Mouse (Mus musculus): ENCODE measurements around the gene Pax4. TPM values are rescaled to one million over a fixed set of nuclear protein-coding genes. Genes with fewer than 3 reads are reported as not detected.

Gene Pax4
- total RNA-seq, 2 experiments from 2014 or later: not detected

- intact Hi-C loops (cut with DNase I): no loop called here
- no peak for DNase-seq (ENCODE audit: low spot score in 2 of 2)
Measured at GRCm38 (mm10) chr6:28459221-28459668, 10.1 kb upstream of the Pax4 start.

GRCm38 (mm10) chr6:28450977-28451376 is 1.8 kb upstream of the Pax4 start:
- intact Hi-C loops (cut with DNase I): no loop called here
- DNase-seq (ENCODE audit: low spot score in 2 of 2): no peak

GRCm38 (mm10) chr6:28450481-28450880 is 1.3 kb upstream of the Pax4 start:
- intact Hi-C loops (cut with DNase I): no loop called here

DNA sequence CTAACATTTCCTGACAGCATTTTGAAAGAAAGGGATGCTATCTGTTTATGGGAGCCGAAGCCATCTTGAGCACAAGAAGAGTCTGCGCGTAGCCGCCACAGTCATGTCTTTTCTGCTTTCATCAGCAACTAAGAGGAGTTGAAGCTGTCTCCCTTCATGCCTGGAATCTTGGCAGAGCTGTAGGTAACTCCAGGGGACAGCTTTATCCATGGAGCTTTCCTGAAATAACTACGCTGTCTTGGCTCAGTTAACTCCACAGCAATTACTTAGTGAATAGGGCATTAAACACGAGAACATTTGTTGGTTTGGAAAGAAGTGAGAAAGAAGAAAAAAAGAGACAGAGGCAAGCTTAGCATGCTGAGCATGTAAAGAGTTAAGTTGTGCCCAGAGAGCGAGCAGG is 1.2 kb downstream of the Pax4 start:
- intact Hi-C loops (cut with DNase I): no loop called here

More at GRCm38 (mm10) chr6:28450481-28450880, 1.3 kb upstream of the Pax4 start:
- no peak for DNase-seq (ENCODE audit: low spot score in 2 of 2)

DNA sequence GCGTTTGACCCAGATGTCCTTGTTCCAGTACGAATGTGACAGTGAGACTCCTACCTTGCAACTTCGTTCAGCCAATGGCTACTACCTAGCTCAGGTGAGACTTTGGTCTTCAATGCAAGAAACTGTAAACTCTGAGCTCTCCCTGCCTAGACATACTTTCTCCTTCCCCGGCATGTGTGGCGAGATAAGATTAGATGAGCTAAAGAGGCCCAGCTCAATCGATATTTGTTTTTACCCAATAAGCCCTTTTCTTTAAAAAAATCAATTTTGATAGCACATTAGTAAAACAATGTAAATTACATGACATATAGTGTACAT is 17.7 kb downstream of the Pax4 start:
- no peak for DNase-seq (ENCODE audit: low spot score in 2 of 2)
- intact Hi-C loops (cut with DNase I): no loop called here

More for the DNA sequence above, 1.2 kb downstream of the Pax4 start:
- DNase-seq (ENCODE audit: low spot score in 2 of 2): peak in 1 of 2 experiments; percentile 11

DNA sequence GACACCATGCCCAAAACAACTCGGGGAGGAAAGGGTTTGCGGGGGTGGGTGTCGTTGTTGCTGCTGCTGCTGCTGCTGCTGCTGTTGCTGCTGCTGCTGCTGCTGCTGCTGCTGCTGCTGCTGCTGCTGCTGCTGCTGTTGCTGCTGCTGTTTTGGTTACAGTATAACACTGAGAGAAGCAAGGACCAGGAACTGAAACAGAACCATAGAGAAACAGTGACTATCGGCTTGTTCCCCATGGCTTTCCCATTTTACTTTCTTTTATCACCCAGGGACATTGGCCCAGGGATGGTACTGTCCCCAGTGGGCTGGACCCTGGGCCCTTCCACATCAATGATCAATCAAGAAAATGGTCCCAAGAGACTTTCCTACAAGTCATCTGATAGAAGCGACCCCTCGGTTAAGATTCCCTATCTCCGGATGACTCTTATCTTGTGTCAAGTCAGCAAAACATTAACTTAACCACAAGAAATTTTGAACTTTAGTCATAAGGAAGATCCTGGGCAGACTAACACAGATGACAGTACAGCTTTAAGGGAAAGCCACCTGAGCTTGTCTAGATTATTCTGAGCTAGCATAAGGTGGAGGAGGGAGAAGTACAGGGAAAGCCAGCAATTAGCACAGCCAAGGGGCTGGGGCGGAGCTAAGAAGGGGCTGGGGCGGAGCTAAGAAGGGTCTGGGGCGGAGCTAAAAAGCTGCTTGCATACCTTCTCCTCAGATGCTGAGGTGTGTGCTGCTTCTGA is 18.2 kb downstream of the Pax4 start:
- intact Hi-C loops (cut with DNase I): no loop called here
- no peak for DNase-seq (ENCODE audit: low spot score in 2 of 2)

DNA sequence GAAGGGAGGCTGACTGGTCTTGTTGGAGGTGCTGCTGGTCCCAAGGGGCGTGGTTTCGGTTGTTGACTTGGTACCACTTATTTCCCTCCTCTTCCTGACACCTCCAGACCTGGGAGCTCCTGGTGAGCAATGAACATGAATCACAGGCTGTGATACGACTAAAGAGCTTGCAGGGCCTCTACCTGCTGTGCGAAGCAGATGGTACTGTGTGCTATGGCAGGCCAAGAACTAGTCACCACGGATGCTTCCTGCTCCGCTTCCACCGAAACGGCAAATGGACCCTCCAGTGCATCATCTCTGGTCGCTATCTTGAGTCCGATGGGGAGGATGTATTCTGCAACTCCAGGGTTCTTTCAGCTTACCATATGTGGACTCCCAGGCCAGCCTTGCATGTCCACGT is 19.3 kb downstream of the Pax4 start:
- intact Hi-C loops (cut with DNase I): loop anchor here (10.0 kb wide), 1 partner anchor 595 kb away; no protein-coding TSS in a partner anchor
- DNase-seq (ENCODE audit: low spot score in 2 of 2): no peak

DNA sequence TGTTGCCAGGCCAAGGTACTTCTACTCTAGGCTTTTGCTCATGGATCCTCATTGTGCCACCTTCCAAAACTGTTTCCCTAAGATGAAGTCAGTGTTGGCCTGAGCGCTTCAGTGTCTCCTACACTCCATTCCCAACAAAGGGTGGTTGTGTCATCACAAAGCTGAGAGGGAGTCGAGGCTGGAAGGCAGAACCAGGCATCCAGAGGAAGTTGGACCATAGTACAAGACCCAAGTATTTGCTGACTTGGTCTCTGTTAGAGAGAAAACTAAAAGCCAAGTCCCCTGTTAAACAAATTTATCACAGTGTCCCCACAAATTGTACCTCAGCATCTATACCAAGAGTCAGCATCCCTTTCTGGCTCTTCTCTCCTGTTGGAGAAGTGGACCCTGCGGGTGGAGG is 20.9 kb downstream of the Pax4 start, which contains the start of gene Gcc1:
Gene Gcc1 (minus strand): TSS at position 101 of the 400 bp plus-strand sequence.
- no peak for DNase-seq (ENCODE audit: low spot score in 2 of 2)
- intact Hi-C loops (cut with DNase I): loop anchor here (10.0 kb wide), 1 partner anchor 597 kb away; no protein-coding TSS in a partner anchor

DNA sequence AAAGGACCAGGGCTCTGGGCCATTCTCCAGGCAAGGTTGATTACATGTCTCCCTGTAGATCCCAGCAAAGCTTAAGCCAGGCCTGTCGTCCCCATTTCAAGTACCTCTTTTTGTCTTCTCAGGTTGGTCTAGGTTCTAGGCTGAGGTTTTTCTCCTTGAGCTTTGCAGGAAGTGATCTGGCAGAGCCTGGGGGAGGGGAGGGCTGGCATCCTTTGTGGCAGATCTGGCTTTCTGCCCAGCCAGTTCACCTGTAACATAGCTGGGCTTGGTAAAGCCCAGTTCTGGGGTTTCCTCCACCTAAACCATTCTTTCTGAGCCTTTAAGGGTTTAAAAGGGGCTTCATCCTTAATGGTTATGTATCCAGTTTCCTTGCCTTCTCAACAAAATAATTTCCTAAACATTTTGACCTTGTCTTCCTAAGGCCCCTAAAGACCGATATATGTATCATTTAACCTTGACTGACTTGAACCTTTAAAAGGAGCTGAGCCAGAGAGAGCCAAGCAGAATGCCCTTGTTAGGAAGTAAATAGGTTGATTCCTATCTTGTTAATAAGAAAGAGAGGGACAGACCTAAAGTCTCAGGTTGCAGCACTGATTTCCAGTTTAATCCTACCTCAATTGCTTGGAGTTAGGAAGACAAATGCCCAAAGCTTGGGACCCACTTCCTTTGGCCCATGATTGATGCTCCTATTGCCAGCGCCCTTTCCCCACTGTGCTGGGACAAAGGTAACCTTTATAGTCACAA is 21.9 kb downstream of the Pax4 start, which contains the start of gene Fscn3:
Gene Fscn3 (plus strand): TSS at position 694 of the 744 bp plus-strand sequence.
- no peak for DNase-seq (ENCODE audit: low spot score in 2 of 2)
- intact Hi-C loops (cut with DNase I): loop anchor here (10.0 kb wide), 1 partner anchor 598 kb away; no protein-coding TSS in a partner anchor

- no peak for DNase-seq (ENCODE audit: low spot score in 2 of 2)
- intact Hi-C loops (cut with DNase I): loop anchor here (10.0 kb wide), 1 partner anchor 600 kb away; no protein-coding TSS in a partner anchor
Measured at GRCm38 (mm10) chr6:28425019-28425418, 24.1 kb downstream of the Pax4 start.

DNA sequence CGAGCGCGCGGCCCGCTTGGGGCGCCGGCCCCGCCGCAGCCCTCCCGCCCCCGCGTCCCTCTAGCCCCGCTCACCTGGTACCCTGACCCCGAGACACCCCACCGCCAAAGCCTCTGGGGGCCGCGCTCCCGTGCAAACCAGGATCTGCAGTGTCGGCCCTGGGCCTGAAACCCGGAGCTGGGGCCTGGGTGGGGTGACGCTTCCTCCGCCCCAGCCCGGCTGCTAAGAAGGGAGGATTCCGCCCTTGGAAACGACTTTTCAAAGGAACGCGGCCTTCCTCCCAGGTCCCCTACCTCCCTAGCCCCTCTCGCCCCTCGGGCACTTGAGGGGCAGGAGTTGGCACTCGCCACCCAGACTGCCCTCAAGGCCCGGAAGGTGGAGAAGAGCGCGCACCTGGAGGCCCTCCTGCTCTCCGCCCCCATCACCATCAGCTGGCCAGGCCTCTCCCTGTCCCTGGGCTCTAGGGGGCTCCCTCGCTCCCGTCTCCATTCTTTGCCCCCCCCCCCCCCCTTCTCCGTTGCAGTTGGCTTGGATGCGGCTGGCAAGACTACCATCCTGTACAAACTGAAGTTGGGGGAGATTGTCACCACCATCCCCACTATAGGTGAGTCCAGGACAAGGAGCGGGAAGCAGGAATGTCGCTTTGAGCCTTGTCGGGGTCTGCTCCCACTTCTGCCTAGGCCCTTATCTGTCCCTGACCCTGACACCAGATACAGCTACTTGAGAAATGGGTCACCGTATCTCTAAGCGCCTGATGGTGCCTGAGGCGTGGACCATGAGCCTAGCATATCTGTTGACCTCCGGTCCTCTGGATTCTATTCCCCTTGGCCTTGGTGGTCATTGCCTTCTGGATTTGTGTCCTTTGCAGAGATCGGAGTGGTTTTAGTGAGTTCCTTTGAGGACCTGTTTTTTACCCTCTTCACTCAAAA is 25.1 kb downstream of the Pax4 start:
- peak; percentile 56 to 57 for DNase-seq (ENCODE audit: low spot score in 2 of 2)
- intact Hi-C loops (cut with DNase I): loop anchor here (1.0 to 10.0 kb wide), 3 partner anchors 56 to 601 kb away; partner anchors contain the start of gene Lrrc4

DNA sequence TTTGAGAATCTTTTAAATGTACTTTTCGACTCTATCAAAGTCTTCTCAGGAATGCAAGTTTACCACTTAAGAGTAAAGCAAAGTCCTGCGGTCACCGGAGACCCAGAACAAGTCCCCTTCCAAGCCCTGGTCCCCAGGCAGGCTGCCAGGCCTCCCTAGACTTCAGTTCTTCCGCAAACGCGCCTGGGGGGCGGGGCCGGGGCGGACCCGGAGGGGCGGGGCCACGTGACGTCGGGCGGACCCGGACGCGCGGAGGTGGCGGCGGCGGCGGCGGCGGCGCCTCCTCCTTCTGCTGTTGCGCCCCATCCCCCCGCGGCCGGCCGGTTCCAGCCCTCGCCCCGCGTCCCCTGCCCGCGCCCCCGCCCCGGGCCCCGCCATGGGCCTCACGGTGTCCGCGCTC is 25.8 kb downstream of the Pax4 start, which contains the start of gene Arf5:
Gene Arf5 (plus strand): TSS at position 248 of the 400 bp plus-strand sequence.
- intact Hi-C loops (cut with DNase I): loop anchor here (5.0 to 10.0 kb wide), 2 partner anchors 409 to 601 kb away; partner anchors contain the start of gene Lrrc4
- DNase-seq (ENCODE audit: low spot score in 2 of 2): peak; percentile 91 to 93

DNA sequence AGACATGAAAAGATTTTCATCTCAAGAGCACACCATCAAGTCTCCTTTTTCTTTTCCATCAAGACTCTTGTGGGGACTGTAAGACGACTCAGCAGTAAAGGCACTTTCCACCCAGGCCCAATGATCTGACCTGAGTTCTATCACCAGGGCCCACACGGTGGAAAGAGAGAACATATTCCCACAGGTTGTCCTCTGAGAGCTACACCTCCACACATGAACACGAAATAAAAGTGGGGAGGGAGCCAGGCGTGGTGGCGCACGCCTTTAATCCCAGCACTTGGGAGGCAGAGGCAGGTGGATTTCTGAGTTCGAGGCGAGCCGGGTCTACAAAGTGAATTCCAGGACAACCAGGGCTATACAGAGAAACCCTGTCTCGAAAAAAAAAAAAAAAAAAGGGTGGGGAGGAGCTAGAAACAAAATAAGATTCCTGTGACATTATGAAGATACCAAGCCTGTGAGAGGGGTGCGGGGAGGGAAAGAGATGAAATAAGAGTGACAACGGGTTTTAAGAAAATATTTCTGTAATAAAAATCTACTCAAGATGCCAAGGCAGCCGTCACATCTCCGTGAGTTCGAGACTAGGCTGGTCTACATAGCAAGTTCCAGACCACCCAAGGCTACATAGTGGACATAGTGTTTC is 26.4 kb downstream of the Pax4 start:
- DNase-seq (ENCODE audit: low spot score in 2 of 2): no peak
- intact Hi-C loops (cut with DNase I): loop anchor here (5.0 to 10.0 kb wide), 2 partner anchors 410 to 602 kb away; partner anchors contain the start of gene Lrrc4

DNA sequence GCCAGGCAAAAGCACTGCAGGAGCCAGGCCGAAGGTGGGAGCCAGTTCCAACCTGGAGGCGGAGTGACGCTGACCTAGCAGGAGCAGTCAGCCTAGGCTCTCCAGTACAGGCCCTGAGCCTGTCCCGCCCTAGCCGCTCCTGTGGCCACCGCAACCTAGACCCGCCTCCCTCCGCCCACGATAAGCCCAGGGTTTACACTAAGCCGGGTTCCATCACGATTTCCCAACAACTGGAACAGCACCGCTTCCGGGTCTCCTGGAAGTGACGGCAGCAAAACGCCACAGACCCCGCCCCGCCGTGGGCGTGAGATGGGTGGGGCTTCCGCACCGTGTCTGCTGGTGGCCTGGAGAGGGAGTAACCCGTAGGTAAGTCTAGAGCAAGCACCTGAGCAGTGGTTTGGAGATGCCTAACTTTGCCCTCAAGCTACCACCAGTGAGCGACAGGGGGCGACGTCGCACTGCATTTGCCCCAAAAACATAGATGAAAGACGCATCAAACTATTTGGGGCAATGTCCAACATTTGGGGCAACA is 27.6 kb downstream of the Pax4 start:
- intact Hi-C loops (cut with DNase I): loop anchor here (5.0 to 10.0 kb wide), 2 partner anchors 411 to 603 kb away; partner anchors contain the start of gene Lrrc4
- peak; percentile 91 to 96 for DNase-seq (ENCODE audit: low spot score in 2 of 2)

GRCm38 (mm10) chr6:28420865-28421264 is 28.3 kb downstream of the Pax4 start:
- intact Hi-C loops (cut with DNase I): loop anchor here (5.0 to 10.0 kb wide), 2 partner anchors 411 to 604 kb away; partner anchors contain the start of gene Lrrc4
- DNase-seq (ENCODE audit: low spot score in 2 of 2): no peak

GRCm38 (mm10) chr6:28420361-28420760 is 28.8 kb downstream of the Pax4 start:
- DNase-seq (ENCODE audit: low spot score in 2 of 2): no peak

GRCm38 (mm10) chr6:28419673-28420072 is 29.5 kb downstream of the Pax4 start:
- DNase-seq (ENCODE audit: low spot score in 2 of 2): no peak
- intact Hi-C loops (cut with DNase I): loop anchor here (2.0 to 10.0 kb wide), 3 partner anchors 159 to 605 kb away; partner anchors contain the start of gene Lrrc4

More at GRCm38 (mm10) chr6:28420361-28420760, 28.8 kb downstream of the Pax4 start:
- intact Hi-C loops (cut with DNase I): loop anchor here (5.0 to 10.0 kb wide), 2 partner anchors 412 to 604 kb away; partner anchors contain the start of gene Lrrc4

GRCm38 (mm10) chr6:28418449-28418848 is 30.7 kb downstream of the Pax4 start:
- intact Hi-C loops (cut with DNase I): loop anchor here (2.0 kb wide), 1 partner anchor 158 kb away; no protein-coding TSS in a partner anchor
- DNase-seq (ENCODE audit: low spot score in 2 of 2): peak; percentile 55 to 57

All from left cerebral cortex, postnatal 25 days (tissue).